Mouse (Mus musculus) thymus, postnatal 0 days (tissue): ENCODE measurements around the gene BC004004. TPM values are rescaled to one million over a fixed set of nuclear protein-coding genes. Genes with fewer than 3 reads are reported as not detected.
"Not testable (repeated sequence)": the region's sequence is repeated elsewhere in the genome, so short reads cannot be mapped to it uniquely, and the experiment has no call there.

Source experiments
- DNase-seq: peaks from one replicate; pipeline ENCODE4 v3.0.0-alpha.2; 2015; ENCODE audit warnings: low spot score
- polyA plus RNA-seq: library from polyadenylated mRNA; unstranded; fragments of >200 nt; fragmentation: Nextera tagmentation; extraction: Ambion mirVana; gene quantifications from 2 replicates; pipeline ENCODE4 v1.2.1, GENCODE M21; 2015

Gene BC004004
- polyA plus RNA-seq, 1 experiment from 2014 or later, result 92.2 TPM

- DNase-seq, result peak; percentile 89
Observed at GRCm38 (mm10) chr17:29259489-29259888, 9.1 kb upstream of the BC004004 start.

GRCm38 (mm10) chr17:29260501-29260900 lies 8.1 kb upstream of the BC004004 start:
- no peak for DNase-seq

GRCm38 (mm10) chr17:29261603-29262258 lies 6.9 kb upstream of the BC004004 start:
- DNase-seq, result no peak

GRCm38 (mm10) chr17:29262259-29262649 lies 6.3 kb upstream of the BC004004 start:
- DNase-seq, result peak; percentile 31

- no peak for DNase-seq
Observed at GRCm38 (mm10) chr17:29263417-29263816, 5.2 kb upstream of the BC004004 start.

GRCm38 (mm10) chr17:29263840-29264633 lies 4.6 kb upstream of the BC004004 start, which contains the start of gene Ppil1:
Gene Ppil1 (minus strand): TSS chr17:29264186.
- peak; percentile 85 for DNase-seq

- peak; percentile 23 for DNase-seq
Observed at GRCm38 (mm10) chr17:29264760-29265159, 3.8 kb upstream of the BC004004 start.

GRCm38 (mm10) chr17:29267040-29267439 lies 1.5 kb upstream of the BC004004 start:
- DNase-seq, result not testable (repeated sequence)

GRCm38 (mm10) chr17:29267931-29268681 lies 482 bp upstream of the BC004004 start:
- no peak for DNase-seq

- no peak for DNase-seq
Observed at GRCm38 (mm10) chr17:29269349-29269706, 740 bp downstream of the BC004004 start.

GRCm38 (mm10) chr17:29270148-29270698 lies 1.6 kb downstream of the BC004004 start:
- DNase-seq, result no peak

- DNase-seq, result no peak
Observed at GRCm38 (mm10) chr17:29273156-29273555, 4.6 kb downstream of the BC004004 start.

- DNase-seq, result no peak
Observed at GRCm38 (mm10) chr17:29273889-29274288, 5.3 kb downstream of the BC004004 start.

- peak; percentile 96 for DNase-seq
Observed at GRCm38 (mm10) chr17:29280422-29280821, 11.8 kb downstream of the BC004004 start.

- no peak for DNase-seq
Observed at GRCm38 (mm10) chr17:29281541-29281940, 13.0 kb downstream of the BC004004 start.

- no peak for DNase-seq
Observed at GRCm38 (mm10) chr17:29282216-29282952, 13.8 kb downstream of the BC004004 start.

GRCm38 (mm10) chr17:29291793-29292192 lies 23.2 kb downstream of the BC004004 start:
- DNase-seq, result no peak

- no peak for DNase-seq
Observed at GRCm38 (mm10) chr17:29292996-29293395, 24.4 kb downstream of the BC004004 start.

- DNase-seq, result no peak
Observed at GRCm38 (mm10) chr17:29293807-29294605, 25.4 kb downstream of the BC004004 start.

GRCm38 (mm10) chr17:29295835-29296234 lies 27.2 kb downstream of the BC004004 start:
- no peak for DNase-seq
